Mouse (Mus musculus) liver, adult 2 months (tissue): ENCODE measurements around the gene Hist2h2be.

ENCODE experiments used
- CTCF ChIP-seq: fragments of 200-500 bp; IDR thresholded peaks from 2 replicates; pipeline ENCODE4 v1.5.1; 2011; ENCODE audit warnings: low read depth, low read length, control low read depth
- POLR2A ChIP-seq: fragments of 200-500 bp; IDR thresholded peaks from 2 replicates; pipeline ENCODE4 v1.6.1; 2011; ENCODE audit warnings: low read length, control low read depth; ENCODE audit not compliant: insufficient read depth; ENCODE audit errors: extremely low read depth

DNA sequence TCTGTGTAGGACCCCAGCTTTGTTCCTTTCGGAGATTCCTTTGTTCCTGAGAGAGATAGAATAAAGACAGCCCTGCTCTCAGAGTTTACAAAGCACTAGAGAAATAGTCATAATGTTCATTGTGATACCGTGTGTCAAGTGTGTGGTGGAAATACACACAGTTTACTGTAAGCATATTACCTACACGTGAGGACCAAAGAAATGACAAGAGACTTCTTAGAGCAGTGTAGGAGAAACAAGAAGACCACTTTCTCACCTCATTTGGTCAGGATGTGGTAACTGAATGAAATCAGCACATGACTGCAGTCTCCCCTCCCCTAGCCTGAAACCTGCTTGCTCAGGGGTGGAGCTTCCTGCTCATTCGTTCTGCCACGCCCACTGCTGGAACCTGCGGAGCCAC is 22.7 kb upstream of the Hist2h2be start:
- TF ChIP-seq POLR2A (no peak), CTCF (no peak)
